Mouse (Mus musculus): Measurements from ENCODE around the gene P2ry14. TPM values are rescaled to one million over a fixed set of nuclear protein-coding genes. Genes with fewer than 3 reads are reported as not detected.

P2ry14 gene
- total and polyA plus RNA-seq, 3 experiments = 0.08 to 0.13 TPM; not detected in 1

- TF ChIP-seq RAD21 (IDR thresholded peaks at IDR 0.05; ENCODE audit: low read depth, low read length) (peak; percentile 8), SMC3 (IDR thresholded peaks at IDR 0.05; ENCODE audit: low read depth, low read length) (0 out of 2 replicates have a peak, but pooled peaks have one; percentile 3), KAT2A (conservative IDR thresholded peaks at IDR 0.05; ENCODE audit: low read depth, low read length) (no peak)
- Histone ChIP-seq H3K4me1 (ENCODE audit: control insufficient read depth in 1 of 2, insufficient read depth in 2 of 2, low read length in 2 of 2) (no peaks in the 10 kb centered on the region), H3K4me3 (ENCODE audit: control insufficient read depth in 1 of 2, insufficient read depth in 1 of 2, low read depth in 2 of 2, low read length in 2 of 2) (no peak overlapping the region), H3K9me3 (replicated peaks; ENCODE audit: insufficient read depth, low read length) (no peaks in the 10 kb centered on the region), H3K79me2 (ENCODE audit: control insufficient read depth, insufficient read depth, low read length, poor library complexity) (no peaks in the 10 kb centered on the region), H3K36me3 (ENCODE audit: control insufficient read depth in 1 of 2, insufficient read depth in 2 of 2, low read length in 2 of 2) (no peaks in the 10 kb centered on the region), H3K27ac (ENCODE audit: control insufficient read depth, low read depth, low read length) (no peak overlapping the region), H3K27me3 (ENCODE audit: control insufficient read depth in 1 of 2, insufficient read depth in 2 of 2, low read length in 2 of 2) (peaks cover 0 to 2% of the 10 kb centered on the region in 2 experiments; a peak in 1 of 4 replicates), H3K9ac (ENCODE audit: control insufficient read depth, low read depth, low read length, poor library complexity, severe bottlenecking) (no peak overlapping the region)
- DNase-seq (ENCODE audit: low read depth, low spot score) = no peak
Measured at GRCm38 (mm10) chr3:59169215-59169614, 15.8 kb upstream of the P2ry14 start.

- H3K4me1 ChIP-seq (ENCODE audit: control insufficient read depth in 1 of 2, insufficient read depth in 2 of 2, low read length in 2 of 2) = no peaks in the 10 kb centered on the region
- H3K79me2 ChIP-seq (ENCODE audit: control insufficient read depth, insufficient read depth, low read length, poor library complexity) = no peaks in the 10 kb centered on the region
- H3K9ac ChIP-seq (ENCODE audit: control insufficient read depth, low read depth, low read length, poor library complexity, severe bottlenecking) = no peak overlapping the region
- H3K27ac ChIP-seq (ENCODE audit: control insufficient read depth, low read depth, low read length) = no peak overlapping the region
- DNase-seq (ENCODE audit: low read depth, low spot score) = no peak
- H3K4me3 ChIP-seq (ENCODE audit: control insufficient read depth in 1 of 2, insufficient read depth in 1 of 2, low read depth in 2 of 2, low read length in 2 of 2) = no peak overlapping the region
- H3K36me3 ChIP-seq (ENCODE audit: control insufficient read depth in 1 of 2, insufficient read depth in 2 of 2, low read length in 2 of 2) = no peaks in the 10 kb centered on the region
- no peaks in the 10 kb centered on the region for H3K27me3 ChIP-seq (ENCODE audit: control insufficient read depth in 1 of 2, insufficient read depth in 2 of 2, low read length in 2 of 2)
- TF ChIP-seq CHD2 (IDR thresholded peaks at IDR 0.05; ENCODE audit: low read length) = no peak
- peak in 2 of 3 experiments; percentile 4 to 24; a peak in 2 of 6 replicates for TF ChIP-seq CTCF (IDR thresholded peaks at IDR 0.05 in 2 of 3, conservative IDR thresholded peaks at IDR 0.05 in 1 of 3; ENCODE audit: control insufficient read depth in 1 of 3, insufficient read depth in 1 of 3, low read depth in 2 of 3, low read length in 3 of 3, poor library complexity in 1 of 3, severe bottlenecking in 1 of 3)
- no peak for TF ChIP-seq ZKSCAN1 (IDR thresholded peaks at IDR 0.05; ENCODE audit: low read depth, low read length)
- no peak for TF ChIP-seq SIN3A (IDR thresholded peaks at IDR 0.05; ENCODE audit: low read length)
- no peak for TF ChIP-seq POLR2AphosphoS5 (IDR thresholded peaks at IDR 0.05; ENCODE audit: borderline replicate concordance, low read depth, low read length)
- no peak for TF ChIP-seq UBTF (IDR thresholded peaks at IDR 0.05; ENCODE audit: borderline replicate concordance, insufficient read depth, low read depth, low read length)
- TF ChIP-seq GATA1 (IDR thresholded peaks at IDR 0.05; ENCODE audit: low read depth, low read length) = no peak
- TF ChIP-seq ZC3H11A (IDR thresholded peaks at IDR 0.05; ENCODE audit: low read depth, low read length) = no peak
- TF ChIP-seq JUND (IDR thresholded peaks at IDR 0.05; ENCODE audit: low read depth, low read length) = no peak
- no peak for TF ChIP-seq MXI1 (IDR thresholded peaks at IDR 0.05; ENCODE audit: low read depth, low read length)
- TF ChIP-seq ETS1 (IDR thresholded peaks at IDR 0.05; ENCODE audit: low read depth, low read length) = no peak
- TF ChIP-seq SMC3 (IDR thresholded peaks at IDR 0.05; ENCODE audit: low read depth, low read length) = peak; percentile 39
- TF ChIP-seq RAD21 (IDR thresholded peaks at IDR 0.05; ENCODE audit: low read depth, low read length) = no peak; the same call in none of the 2 replicates
- no peak for TF ChIP-seq USF2 (IDR thresholded peaks at IDR 0.05; ENCODE audit: borderline replicate concordance in 1 of 2, insufficient read depth in 1 of 2, low read depth in 1 of 2, low read length in 2 of 2)
- no peak for TF ChIP-seq POLR2A (IDR thresholded peaks at IDR 0.05; ENCODE audit: control insufficient read depth in 1 of 2, insufficient read depth in 1 of 2, low read depth in 1 of 2, low read length in 2 of 2, poor library complexity in 1 of 2)
- H3K9me3 ChIP-seq (replicated peaks; ENCODE audit: insufficient read depth, low read length) = no peaks in the 10 kb centered on the region
Measured at GRCm38 (mm10) chr3:59168476-59168875, 15.1 kb upstream of the P2ry14 start.
